Mouse (Mus musculus) liver, embryonic 18 days (tissue): ENCODE results near the gene Anp32b. TPM values are rescaled to one million over a fixed set of nuclear protein-coding genes. Genes with fewer than 3 reads are reported as not detected.

Experiments used
- polyA plus RNA-seq: library from polyadenylated mRNA; depleted of rRNA; stranded (reverse); fragments of >200 nt; gene quantifications from 2 replicates; pipeline ENCODE4 v1.2.3, GENCODE M21; 2012; rRNA removed

Anp32b gene
- polyA plus RNA-seq: 52.5 and 69.8 TPM in 2 replicates

GRCm38 (mm10) chr4:46450519-46451131 lies at the start of gene Anp32b:
Anp32b (plus strand) TSS chr4:46450902.

DNA sequence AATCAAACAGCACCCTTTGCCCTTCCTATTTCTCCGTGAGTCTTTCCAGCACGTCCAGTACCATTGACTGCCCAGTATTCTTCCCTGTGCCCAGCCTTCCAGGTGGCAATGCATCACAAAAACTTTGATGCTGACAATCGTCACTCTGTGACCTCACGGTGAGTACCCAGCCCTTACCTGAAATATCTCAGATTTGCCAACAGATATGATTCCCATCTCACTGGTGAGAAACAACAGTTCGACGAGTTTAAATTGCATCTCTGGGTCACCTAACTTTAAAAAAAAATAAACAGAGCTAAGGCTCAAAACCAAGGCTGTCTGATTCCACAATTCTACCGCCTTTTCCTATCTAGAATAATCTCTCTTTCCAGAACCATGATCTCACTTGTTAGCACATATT lies 37.3 kb upstream of the Anp32b start, which contains the start of gene Hemgn:
Gene Hemgn (minus strand): TSS at position 101 of the 400 bp plus-strand sequence.

GRCm38 (mm10) chr4:46489028-46489925 lies 38.6 kb downstream of the Anp32b start, which contains the start of gene Nans:
Nans (plus strand) TSS chr4:46489248.

Other genes with a start within 250 kb of the Anp32b start
- 0.02 and 0.03 TPM in 2 replicates for gene Foxe1, start 107.3 kb upstream of the Anp32b start, polyA plus RNA-seq
- gene Trmo, start 61.5 kb upstream of the Anp32b start, polyA plus RNA-seq: 7.2 and 8.3 TPM in 2 replicates
- 103 and 104 TPM in 2 replicates for gene Hemgn, start 37.4 kb upstream of the Anp32b start, polyA plus RNA-seq
- 25.5 and 25.8 TPM in 2 replicates for gene Nans, start 38.3 kb downstream of the Anp32b start, polyA plus RNA-seq
- 8.8 and 9.5 TPM in 2 replicates for gene Trim14, start 85.2 kb downstream of the Anp32b start, polyA plus RNA-seq
- 2.8 and 3.0 TPM in 2 replicates for gene Coro2a, start 151.3 kb downstream of the Anp32b start, polyA plus RNA-seq
- gene Tbc1d2, start 199.3 kb downstream of the Anp32b start, polyA plus RNA-seq: 1.0 and 1.5 TPM in 2 replicates